Mouse (Mus musculus) kidney, postnatal 4 days (tissue): Measurements from ENCODE around the gene Fpgs.

Experiments used
- DNase-seq, 2 experiments: peaks; one replicate each; pipeline ENCODE4 v3.0.0; 2021; ENCODE audit warnings: mixed read lengths in 2 of 2

Fpgs gene

DNA sequence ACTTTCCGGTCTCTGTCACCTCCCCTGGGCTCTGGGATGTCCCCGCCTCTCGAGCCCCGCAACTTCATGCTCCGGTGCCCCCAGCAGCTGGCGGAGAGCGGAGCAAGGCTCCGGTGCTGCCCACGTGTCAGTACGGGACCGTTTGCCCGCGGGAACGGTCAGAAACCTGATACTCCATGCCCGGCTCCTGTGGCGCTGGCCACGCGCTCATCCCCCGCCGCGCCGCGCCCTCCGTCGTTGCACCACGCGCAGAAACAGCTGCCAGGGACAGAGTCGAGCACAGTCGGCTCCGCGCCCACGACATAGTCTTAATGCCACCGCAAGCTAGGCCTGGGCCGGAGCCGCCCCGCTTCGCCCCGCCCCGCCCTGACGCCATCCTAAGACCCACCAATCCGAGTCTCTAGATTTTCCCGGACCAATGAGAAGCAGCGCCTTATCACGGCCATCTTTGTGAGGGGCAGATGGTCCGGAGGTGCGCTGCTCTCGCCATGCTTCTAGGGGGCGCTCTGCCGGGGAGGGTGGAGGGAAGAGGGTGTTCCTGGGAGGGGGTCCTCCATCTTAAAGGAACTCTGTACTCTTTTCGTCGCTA lies 10.0 kb downstream of the Fpgs start:
- DNase-seq: peak; percentile 96 to 98

DNA sequence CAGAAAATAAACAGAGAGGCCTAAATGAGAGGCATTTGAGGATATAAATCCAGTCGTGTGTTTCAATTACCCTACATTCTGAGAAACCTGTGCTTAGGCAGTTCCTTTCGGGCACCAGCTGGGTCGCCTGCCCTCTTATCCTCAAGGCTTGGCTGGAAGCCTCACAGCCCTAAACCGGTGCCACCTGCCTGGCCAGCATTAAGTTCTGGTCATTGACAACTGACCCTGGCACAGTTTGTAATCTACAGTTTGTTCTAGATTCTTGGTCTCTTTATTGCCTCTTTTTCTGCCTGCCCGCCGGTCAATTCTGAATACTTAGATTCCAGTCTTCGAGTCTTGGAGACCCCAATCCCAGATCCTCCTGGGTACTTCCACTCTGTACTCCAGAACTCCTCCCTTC lies 10.7 kb downstream of the Fpgs start:
- peak; percentile 36 to 57 for DNase-seq

DNA sequence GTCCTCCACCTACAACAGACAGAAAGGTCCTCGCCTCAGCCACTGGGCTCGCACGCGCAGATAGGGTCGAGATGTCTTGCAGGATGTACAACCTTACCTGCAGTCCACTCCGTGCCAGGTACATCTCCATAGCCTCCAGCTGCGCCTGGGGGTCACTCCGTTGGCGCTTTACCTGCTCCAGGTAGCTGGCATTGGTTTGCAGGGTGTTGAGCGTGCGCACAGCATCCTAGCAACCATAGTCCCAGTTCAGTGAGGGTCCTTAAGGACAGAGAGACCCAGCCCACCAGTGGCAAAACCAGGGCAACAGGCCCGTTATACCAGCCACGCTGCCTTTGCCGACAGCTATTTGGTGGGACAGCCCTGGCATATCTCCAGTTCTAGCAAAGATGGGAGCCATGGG lies 11.4 kb downstream of the Fpgs start:
- DNase-seq: no peak

DNA sequence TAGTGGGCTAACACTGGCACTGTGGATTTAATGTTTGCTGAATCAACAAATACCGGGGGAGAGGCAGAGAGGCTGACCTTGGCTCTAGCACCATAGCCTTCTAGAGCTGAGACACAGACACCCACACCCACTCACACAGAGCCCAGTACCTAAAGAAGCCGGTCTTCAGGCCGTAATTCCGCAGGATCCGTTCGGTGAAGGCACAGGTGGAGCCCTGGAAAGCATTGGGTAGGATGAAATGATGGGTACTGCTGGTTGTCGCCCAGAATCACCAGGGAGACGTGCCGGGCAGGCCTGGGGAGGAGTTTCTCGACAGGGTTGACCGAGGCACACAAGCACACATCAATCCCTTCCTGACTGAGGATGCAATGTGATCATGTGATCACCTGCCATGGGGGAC lies 12.9 kb downstream of the Fpgs start:
- no peak for DNase-seq

DNA sequence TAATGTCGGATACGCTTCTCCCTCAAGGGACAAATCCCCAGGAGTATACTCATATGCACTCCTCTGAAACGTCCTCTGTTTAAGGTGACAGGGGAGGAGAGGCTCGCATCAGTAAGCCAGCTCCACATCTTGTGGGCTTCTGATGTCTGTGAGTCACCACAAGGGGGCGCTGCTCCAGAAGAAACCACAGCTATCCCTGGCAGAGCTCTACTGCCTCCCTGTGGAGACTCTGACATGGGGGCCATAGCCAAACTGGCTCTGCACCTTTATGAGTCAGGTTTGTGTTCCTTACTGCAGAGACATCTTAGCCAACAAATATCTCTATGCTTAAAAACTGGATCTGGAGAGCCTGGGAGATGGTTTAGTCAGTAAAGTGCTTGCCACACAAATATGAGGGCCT lies 14.5 kb downstream of the Fpgs start:
- peak; percentile 95 to 96 for DNase-seq

DNA sequence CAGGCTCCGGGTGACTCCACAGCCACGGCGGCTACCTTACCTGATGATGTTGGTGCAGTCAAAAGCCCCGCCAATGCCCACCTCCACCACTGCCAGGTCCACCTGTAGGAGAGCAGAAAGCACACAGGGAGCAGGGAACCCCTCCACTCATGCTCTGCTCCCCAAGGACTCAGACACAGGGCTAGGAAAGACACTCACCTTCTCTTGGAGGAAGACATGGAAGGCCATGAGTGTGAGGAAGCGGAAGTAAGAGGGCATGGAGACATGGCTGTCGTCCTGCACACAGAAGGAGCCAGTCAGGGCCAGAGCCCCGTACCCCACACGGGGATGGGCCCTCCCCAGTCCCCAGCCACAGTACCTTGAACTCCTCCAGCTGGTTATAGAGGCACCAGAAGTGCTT lies 16.4 kb downstream of the Fpgs start:
- DNase-seq: no peak

DNA sequence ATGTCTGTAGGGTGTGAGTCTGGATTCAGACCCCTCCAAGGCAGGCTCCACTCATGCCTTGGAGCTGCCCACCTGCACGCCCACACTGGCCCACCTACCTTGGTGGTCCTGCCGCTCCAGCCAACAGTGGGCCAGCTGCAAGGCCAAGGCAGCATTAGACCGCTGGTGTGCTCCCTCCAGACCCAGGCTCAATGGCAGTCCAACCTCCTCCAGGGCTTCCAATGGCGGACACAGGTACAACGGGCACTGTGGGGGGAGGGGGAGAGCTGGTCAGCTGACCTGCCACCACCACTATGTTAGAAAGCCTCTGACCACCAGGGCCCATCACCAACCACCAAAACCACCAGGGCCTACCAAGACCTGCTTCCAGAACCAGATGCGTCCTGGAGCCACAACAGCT lies 17.3 kb downstream of the Fpgs start:
- no peak for DNase-seq

DNA sequence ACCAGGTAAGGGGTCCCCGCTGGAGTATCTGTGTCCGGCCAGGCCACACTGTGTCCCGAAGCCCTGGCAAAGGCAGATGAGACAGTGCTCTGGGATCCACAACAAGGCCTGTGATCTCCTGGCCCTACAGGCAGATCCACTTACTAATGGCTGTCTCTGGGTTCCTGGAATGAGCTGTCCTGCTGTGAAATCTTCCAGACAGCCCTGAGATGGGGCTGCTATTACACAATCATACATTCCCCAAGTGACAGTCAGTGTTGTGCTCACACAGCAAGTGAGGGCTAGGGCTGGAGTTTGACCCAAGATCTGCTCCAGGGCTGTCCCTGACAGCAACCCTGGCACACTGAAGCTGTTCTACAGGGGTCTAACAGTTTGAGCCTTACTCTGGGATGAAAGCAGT lies 18.1 kb downstream of the Fpgs start:
- no peak for DNase-seq

DNA sequence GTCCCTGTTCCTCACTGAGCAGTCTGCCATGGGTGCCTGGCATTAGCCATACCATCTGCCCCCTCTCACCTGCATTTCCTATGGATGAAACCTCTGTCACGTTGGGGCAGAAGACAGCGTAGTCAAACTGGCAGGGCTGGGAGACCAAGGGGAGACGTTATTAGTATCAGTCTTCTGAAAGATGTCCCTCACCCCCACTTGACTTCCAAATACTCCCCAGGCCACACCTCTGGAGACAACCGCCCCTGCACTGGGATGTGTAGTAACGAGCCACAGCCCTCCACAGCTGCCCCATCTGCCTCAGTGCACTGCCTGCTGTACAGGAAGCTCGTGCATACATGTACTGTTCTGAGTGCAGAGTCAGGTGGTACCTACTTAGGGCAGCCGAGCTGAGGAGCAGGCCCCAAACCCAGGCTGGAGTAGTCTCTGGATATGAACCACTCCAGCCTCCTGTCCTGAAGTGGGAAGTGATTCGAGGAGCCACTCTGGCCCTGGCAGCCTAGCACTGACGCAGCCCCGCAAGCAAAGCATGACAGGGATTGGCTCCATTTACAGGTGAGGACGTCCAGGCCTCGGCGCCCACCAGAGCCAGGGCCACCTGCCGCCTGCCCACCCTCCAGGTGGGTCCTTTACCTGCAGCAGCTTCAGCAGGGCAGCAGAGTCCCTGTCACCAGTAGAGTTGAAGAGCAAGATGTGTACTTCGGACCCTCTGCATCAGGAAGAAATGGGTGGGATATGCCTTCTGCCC lies 19.1 kb downstream of the Fpgs start:
- no peak for DNase-seq

DNA sequence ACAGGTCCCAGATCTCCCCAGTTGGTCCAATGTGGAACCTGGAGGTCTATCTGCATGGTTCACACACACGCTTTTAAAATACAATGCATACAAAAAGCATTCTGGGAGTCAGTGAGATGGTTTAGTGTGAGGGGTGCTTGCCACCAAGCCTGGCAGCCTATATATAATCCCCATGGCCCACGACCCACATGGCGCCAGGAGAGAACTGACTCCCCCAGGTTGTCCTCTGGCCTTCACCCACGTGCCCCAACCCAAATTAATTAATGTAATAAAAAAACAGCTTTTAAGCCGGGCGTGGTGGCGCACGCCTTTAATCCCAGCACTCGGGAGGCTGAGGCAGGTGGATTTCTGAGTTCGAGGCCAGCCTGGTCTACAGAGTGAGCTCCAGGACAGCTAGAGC lies 20.2 kb downstream of the Fpgs start:
- no peak for DNase-seq

DNA sequence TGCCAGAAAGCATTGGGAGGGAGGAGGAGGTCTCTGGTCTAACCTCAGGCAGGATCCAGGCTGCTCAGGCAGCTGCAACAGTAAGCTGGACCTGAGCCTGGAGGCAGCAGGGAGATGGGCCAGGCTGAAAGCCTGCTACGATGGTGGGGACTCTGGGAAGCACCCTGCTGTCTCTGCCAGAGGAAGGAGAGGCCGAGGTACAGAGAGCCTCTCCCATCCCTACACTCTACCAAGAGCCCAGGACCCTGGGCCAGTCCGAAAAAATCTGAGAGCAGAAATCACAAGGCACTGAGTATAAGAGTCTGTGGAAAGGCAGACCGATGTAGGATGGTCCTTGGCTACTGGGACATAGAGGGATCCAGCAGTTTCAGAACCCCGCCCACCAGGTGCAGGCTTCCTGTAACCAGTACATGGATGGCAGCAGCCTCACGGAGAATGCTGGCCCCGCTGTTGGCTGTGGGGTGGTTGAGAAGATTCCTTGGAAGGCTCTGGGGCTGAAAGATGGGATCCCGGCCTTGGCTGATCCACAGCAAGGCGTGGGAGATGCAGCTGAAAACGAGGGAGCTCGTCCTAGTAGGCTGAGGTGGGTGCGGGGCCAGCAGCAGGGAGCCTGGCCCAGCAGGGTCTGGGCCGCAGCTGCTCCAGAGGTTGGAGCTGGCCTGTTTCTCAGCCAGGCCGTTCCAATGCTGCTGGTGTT lies 21.1 kb downstream of the Fpgs start:
- no peak for DNase-seq

DNA sequence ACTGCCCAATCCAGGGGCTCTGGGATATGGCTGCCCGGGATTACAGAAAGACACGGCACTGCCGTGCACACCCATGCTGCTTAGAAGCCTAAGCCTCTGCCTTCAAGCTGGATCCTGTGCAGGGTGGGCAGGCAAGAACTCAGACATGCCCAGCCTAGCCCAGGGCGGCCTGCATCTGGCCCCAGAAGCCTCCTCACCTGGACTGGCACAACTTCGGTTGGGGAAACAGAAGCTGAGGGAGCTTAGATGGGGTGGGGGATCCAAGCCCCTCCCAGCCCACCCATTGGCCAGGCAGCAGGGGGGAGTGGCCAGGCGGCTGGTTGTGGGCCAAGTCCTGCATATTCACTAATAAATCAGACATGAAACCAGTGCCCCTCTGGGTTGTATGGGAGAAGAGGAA lies 22.2 kb downstream of the Fpgs start:
- DNase-seq: peak; percentile 46 to 58

DNA sequence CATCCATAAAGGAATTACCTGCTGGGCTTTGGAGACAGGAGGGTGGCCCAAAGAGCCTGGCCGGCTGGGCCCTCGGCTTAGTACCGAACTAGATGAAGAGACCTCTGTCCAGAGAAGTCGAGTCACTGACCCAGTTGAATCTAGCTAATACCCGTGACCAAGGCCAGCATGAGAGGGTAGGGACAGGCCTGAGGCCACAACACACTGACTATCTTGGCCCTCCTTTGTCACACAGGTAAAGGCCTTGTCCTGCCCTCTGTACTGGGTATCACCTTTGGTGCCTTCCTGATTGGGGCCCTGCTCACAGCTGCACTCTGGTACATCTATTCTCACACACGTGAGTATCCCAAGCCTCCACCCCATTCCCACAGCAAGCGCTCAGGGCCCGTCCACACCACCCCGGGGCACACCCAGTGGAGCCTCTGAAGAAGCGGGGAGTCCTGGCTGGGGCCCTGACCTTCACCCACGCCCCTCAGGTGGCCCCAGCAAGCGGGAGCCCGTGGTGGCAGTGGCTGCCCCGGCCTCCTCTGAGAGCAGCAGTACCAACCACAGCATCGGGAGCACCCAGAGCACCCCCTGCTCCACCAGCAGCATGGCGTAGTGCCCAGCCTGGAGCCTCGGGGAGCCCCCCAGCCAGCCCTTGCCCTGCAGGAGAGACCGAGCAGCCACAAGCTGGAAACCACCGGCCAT lies 22.8 kb downstream of the Fpgs start:
- no peak for DNase-seq

DNA sequence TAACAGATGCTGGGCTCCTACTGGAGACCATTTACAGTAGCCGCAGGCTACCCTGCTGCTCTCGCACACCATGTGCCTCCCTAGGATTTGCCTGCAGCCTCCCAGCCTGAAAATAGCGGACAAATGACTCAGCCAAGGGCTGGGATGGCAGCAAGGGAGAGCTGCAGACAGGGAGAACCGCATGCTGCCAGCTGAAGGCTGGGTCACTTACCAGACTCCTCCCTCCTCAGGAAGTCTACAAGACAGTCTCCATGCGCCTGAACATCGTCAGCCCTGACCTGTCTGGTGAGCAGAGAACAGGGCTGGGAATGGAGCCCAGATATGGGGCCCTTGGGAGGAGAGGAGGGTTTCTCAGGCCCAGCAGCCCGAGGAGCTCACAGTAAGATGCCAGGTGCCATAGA lies 23.9 kb downstream of the Fpgs start:
- peak in 1 of 2 experiments; percentile 52 for DNase-seq

DNA sequence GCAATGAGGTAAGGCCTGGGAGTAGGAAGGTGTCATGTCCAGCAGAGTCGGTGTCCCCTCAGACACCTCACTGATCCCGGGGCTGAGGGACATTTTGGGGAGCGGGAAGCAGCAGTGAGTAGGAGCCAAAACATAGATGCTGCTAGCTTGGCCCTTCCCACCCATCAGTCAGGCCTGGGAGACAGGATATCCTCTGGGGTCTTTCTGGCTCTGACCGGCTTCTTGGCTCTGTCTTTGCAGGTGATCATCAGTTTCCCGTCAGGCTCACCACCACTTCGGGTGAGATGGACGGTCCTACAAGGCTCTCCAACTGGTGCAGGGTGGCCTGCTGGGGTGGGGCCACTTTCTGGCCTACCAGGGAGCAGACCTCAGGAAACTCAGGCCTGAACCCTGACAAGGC lies 26.3 kb downstream of the Fpgs start:
- no peak for DNase-seq

DNA sequence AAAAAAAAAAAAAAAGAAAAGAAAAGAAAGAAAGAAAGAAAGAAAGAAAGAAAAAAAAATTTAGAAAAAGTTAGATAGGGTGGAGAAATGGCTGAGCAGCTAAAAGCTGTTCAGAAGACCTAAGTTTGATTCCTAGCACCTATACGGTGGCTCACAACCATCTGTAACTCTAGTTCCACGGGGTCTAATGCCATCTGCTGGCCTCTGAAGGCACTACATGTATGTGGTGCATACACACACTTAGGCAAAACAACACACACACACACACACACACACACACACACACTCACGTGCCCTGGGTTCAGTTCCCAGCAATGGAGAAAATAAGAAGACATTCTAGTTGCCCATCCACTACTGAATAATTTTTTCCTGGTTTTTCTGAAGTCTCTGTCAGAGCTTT lies 27.1 kb downstream of the Fpgs start:
- DNase-seq: no peak

DNA sequence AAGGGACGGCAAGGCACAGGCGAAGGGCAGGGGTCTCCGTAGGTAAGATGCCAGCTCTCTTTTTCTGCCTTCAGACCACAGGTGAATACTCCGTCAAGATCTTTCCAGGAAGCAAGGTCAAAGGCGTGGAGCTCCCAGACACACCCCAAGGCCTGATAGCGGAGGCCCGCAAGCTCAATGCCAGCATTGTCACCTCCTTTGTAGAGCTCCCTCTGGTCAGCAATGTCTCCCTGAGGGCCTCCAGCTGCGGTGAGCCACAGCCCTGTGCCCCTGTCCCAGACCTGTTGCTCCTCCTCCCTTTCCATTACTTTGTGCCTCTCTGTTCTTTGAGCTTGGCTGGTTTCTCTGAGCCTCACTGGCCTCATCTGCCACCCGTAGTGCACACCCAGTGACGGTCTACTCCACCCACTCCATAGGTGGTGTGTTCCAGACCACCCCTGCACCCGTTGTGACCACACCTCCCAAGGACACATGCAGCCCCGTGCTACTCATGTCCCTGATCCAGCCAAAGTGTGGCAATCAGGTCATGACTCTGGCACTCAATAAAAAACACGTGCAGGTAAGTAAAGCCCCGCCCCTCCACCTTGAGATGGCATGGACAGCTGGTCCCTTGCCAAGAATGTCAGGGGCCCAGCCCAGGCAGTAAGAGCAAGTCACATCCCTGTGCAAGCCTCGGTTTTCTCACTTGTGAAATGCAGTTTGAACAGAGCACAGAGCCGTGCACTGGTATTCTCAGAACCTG lies 30.6 kb downstream of the Fpgs start:
- peak in 1 of 2 experiments; percentile 50 for DNase-seq

DNA sequence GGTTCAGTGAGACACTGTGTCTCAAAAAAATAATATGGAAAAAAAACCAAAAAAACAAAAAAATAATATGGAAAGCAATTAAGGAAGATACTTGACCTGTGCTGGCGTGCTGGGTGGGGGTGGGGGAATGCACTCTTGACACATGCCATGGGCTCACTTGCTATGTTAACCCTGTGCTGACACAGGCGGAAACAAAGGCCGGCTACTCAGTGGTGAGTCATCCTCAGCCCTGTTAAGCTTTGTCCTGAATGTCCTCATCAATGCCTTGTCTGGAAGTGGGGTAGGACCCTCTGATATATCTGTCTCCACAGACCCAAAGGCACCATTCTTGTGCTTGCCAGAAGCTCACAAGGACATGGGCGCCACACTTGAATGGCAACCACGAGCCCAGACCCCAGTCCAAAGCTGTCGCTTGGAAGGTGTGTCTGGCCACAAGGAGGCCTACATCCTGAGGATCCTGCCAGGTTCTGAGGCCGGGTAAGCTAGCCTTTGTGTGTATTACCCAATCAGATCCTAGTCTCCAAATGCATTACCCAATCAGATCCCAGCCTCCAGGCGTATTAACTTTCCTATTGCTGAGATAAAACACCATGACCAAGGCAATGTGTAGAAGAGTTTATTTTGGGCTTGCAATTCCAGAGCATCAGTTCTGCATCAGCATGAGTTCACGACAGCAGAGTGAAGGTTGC lies 31.9 kb downstream of the Fpgs start:
- no peak for DNase-seq

DNA sequence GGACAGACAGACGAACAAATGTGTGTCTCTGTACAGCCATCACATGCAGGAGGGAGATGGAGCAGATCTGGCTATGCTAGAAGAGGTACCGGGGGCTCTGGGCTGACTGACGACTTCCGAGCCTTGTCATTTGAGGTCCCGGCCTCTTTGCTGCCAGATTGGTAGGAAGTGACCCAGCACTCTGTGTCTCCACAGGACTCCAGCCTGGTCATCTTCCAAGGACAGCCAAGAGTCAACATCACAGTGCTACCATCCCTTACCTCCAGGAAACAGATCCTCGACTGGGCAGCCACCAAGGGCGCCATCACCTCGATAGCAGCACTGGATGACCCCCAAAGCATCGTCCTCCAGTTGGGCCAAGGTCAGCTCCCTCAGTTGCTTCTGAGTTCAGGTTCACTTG lies 32.8 kb downstream of the Fpgs start:
- no peak for DNase-seq

DNA sequence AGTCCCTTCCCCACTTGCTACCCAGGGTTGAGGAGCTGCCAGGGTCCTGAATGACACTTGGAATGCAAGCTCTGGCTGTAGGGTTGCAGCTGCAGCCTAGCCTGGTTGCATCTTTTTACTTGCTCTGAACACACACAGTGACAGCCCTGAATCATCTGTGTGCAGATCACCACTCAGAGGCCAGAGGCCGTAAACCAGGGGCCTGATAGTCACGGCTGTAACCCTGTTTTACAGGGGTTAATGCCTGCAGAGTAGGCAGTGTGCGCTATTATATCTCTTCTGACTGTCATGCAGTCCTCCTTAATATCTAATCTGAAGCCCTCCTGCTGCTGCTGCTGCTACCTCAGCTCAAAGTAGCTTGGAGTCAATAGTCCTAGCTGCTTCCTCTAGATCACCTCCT lies 34.1 kb downstream of the Fpgs start:
- DNase-seq: no peak

DNA sequence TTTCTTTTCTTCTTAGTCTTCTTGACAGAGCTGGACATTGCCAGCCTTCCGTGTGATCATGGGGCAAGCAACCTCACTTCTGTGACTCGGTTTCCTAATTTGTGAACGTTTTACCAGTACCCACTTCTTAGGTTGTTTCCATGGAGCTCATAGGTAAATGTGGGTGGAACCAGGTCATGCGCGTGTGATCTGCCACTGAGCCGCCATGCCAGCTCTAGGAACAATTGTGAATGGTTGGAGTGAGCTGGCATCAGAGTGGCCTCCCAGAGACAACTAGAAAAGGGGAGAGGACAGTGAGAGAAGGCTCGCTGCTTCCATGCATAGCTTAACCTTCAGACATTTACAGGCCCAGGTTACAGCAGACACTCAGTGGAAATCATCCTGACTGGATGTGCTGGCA lies 35.8 kb downstream of the Fpgs start:
- no peak for DNase-seq

DNA sequence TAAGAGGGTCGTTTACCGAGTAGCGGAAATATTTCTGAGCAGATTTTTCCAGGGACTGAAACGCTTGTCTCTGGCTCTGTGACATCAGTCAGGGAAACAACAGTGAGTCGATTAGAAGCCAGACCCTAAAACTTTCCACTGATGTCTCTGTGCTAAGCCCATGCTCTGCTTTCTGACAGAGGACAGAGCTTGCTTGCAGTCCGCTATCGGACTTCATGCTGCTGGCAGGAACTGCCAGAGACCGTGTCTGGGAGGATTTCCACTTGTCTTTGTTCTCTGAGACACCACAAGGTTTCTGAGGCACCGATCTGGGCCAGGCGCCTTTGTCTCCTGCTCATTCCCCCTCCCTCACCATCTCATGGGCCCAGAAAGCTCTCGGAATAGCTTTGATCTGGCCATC lies 36.2 kb downstream of the Fpgs start:
- DNase-seq: peak in 1 of 2 experiments; percentile 41
